12 mouse cellular contexts compared by ENCODE assay signal in the genomic region with DNA sequence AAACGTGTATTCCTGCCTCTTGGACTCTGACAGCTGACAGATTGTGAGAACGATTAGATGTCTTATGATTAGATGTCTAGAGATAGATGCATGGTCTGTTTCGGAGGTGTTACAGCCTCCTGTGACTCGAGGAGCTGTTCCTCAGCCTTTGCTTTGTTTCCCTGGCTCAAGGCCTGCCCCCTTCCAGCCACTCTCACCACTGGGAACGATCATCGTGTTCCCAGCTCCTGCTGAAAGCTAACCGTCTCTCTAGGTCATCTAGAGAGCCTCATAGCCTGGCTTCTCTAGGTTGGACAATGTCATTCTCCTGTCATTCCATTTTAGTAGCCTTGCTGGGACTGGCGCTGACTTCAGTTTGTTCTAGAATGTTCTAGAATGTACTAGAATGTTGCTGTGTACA.
"Had no signal": no experiment of that assay in that cellular context is flagged by ENCODE, and none has a peak within 500 bp of the region (broad histone marks: within the 10 kb centered on the region; RNA-seq: fewer than 3 reads in every experiment).

No protein-coding gene starts in this region.

- DNase-seq: kidney, adult 9 months; kidney, postnatal 4 days; liver; liver, embryonic 13.5 days; liver, postnatal 0 days; midbrain, embryonic 14.5 days; spleen, adult 18-20 months; thymus, postnatal 36 days had no signal

- H3K9ac ChIP-seq: limb, embryonic 12.5 days; liver, embryonic 13.5 days; liver, postnatal 0 days; neural tube, embryonic 12.5 days had no signal

- H3K9me3 ChIP-seq: limb, embryonic 12.5 days; neural tube, embryonic 12.5 days had no signal

- ATAC-seq: liver, postnatal 0 days had no signal

- H3K27me3 ChIP-seq: limb, embryonic 12.5 days; liver, embryonic 13.5 days; neural tube, embryonic 12.5 days had no signal

- H3K4me3 ChIP-seq: layer of hippocampus, adult 2 months; limb, embryonic 12.5 days; liver, embryonic 13.5 days; neural tube, embryonic 12.5 days had no signal

- H3K27ac ChIP-seq: kidney, postnatal 0 days; layer of hippocampus, adult 2 months; limb, embryonic 12.5 days; liver, embryonic 13.5 days; neural tube, embryonic 12.5 days had no signal

- H3K36me3 ChIP-seq: limb, embryonic 12.5 days; liver, embryonic 13.5 days; neural tube, embryonic 12.5 days had no signal

- H3K4me1 ChIP-seq: limb, embryonic 12.5 days; liver, embryonic 13.5 days; neural tube, embryonic 12.5 days had no signal

- H3K4me2 ChIP-seq: limb, embryonic 12.5 days; liver, embryonic 13.5 days; neural tube, embryonic 12.5 days had no signal
